Mouse (Mus musculus) kidney, adult 2 months (tissue): ENCODE data around the gene Ccdc96. TPM values are rescaled to one million over a fixed set of nuclear protein-coding genes. Genes with fewer than 3 reads are reported as not detected.

Experiments
- DNase-seq: peaks from one replicate; pipeline ENCODE4 v3.0.0; 2021
- H3K27ac ChIP-seq: fragments of 200-500 bp; 2 replicates; pipeline ENCODE4 v1.5.1; 2012; ENCODE audit warnings: low read depth, low read length, control low read depth, inconsistent platforms; ENCODE audit not compliant: insufficient read depth
- H3K27me3 ChIP-seq: fragments of 200-500 bp; replicated peaks from 2 replicates; pipeline ENCODE4 v1.6.1; 2012; ENCODE audit warnings: mild to moderate bottlenecking, moderate library complexity, low read length, inconsistent platforms; ENCODE audit not compliant: control insufficient read depth, insufficient read depth
- H3K36me3 ChIP-seq: fragments of 200-500 bp; 2 replicates; pipeline ENCODE4 v1.6.1; 2012; ENCODE audit warnings: mild to moderate bottlenecking, moderate library complexity, low read length, inconsistent platforms; ENCODE audit not compliant: control insufficient read depth, insufficient read depth
- H3K4me1 ChIP-seq: fragments of 200-500 bp; 2 replicates; pipeline ENCODE4 v1.6.1; 2011; ENCODE audit warnings: low read length; ENCODE audit not compliant: control insufficient read depth, insufficient read depth
- H3K4me3 ChIP-seq: fragments of 200-500 bp; 2 replicates; pipeline ENCODE4 v1.5.1; 2011; ENCODE audit warnings: mild to moderate bottlenecking, low read depth, low read length, control low read depth; ENCODE audit not compliant: insufficient read depth
- CTCF ChIP-seq: fragments of 200-500 bp; conservative IDR thresholded peaks from 2 replicates; pipeline ENCODE4 v1.5.1; 2011; ENCODE audit warnings: low read depth, mild to moderate bottlenecking, control low read depth, low read length, moderate library complexity, mixed read lengths; ENCODE audit not compliant: insufficient read depth, insufficient read length
- POLR2A ChIP-seq: fragments of 200-500 bp; IDR thresholded peaks from one replicate; pipeline ENCODE4 v1.6.1; 2011; ENCODE audit warnings: low read depth, low read length, control low read depth
- WGBS: fragments of 180-500 bp; shearing (Covaris S2); methylation state at CpG from one replicate; pipeline ENCODE4 v1.1.7; 2018; 5-methylcytosine and 5-hydroxymethylcytosine counted together
- polyA plus RNA-seq: library from polyadenylated mRNA; depleted of rRNA; stranded (reverse); fragments of >200 nt; gene quantifications from 2 replicates; pipeline ENCODE4 v1.2.3, GENCODE M21; 2012

The Ccdc96 gene
- polyA plus RNA-seq, 1 experiment: 0.28 TPM

- Histone ChIP-seq H3K27ac (no peak overlapping the region), H3K4me3 (no peak overlapping the region), H3K27me3 (no peaks in the 10 kb centered on the region), H3K36me3 (no peaks in the 10 kb centered on the region; the same call in 1 of the 2 replicates), H3K4me1 (peaks cover 18% of the 10 kb centered on the region; the same call in 1 of the 2 replicates)
- DNase-seq: peak; percentile 50
- no peak for TF ChIP-seq CTCF
- TF ChIP-seq POLR2A: no peak
- 26% methylated on average over 2 of the region's 2 CpGs for WGBS
Measured at GRCm38 (mm10) chr5:36525216-36525615, 40.8 kb downstream of the Ccdc96 start.

DNA sequence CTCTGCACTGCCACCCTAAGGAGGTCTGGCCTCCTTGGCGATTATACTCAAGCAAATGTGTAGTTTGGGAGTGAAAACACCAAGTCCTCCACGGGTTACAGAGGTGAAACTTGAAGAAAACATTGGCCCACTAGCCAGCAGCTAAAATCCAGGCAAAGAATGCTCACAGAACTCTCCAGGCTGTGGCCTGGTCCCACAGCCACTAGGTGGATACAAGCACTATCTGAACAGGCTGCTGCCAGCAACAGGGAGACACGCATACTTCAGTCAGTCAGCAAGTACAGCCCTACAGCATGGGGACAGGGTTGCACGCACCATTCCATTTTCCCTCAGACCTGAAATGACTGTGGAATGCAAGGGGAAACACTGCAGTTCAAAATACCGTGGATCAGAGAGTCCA, 41.9 kb downstream of the Ccdc96 start:
- Histone ChIP-seq H3K36me3 (no peaks in the 10 kb centered on the region), H3K27ac (no peak overlapping the region), H3K27me3 (no peaks in the 10 kb centered on the region), H3K4me3 (no peak overlapping the region), H3K4me1 (peaks cover 18% of the 10 kb centered on the region; the same call in 1 of the 2 replicates)
- DNase-seq: peak; percentile 50
- WGBS: 49% methylated on average over 5 of the region's 5 CpGs
- TF ChIP-seq POLR2A (no peak), CTCF (peak; percentile 68)

DNA sequence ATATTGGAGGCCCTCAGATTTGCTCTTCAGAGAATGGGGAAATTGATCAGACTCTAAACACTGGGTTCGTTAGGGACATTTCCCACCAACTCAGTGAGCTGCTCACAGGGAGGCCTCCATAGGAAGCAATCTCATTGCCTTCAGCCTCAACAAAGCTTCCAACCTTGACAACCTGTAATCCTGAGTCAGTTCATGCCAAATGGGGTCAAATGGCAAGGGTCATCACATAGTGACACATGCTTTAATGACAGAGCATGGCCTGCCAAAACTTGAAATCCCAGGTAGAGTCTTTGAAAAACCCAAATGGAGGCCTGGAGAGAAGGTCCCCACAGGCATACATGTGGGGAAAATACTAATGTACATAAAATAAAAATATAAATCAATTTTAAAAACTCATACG, 42.5 kb downstream of the Ccdc96 start:
- Histone ChIP-seq H3K27ac (no peak overlapping the region), H3K36me3 (no peaks in the 10 kb centered on the region), H3K4me1 (peaks cover 22% of the 10 kb centered on the region), H3K27me3 (no peaks in the 10 kb centered on the region), H3K4me3 (no peak overlapping the region)
- TF ChIP-seq POLR2A: no peak
- TF ChIP-seq CTCF: no peak
- WGBS: 79% methylated on average over 2 of the region's 2 CpGs
- DNase-seq: no peak

- no peak for DNase-seq
- Histone ChIP-seq H3K27me3 (no peaks in the 10 kb centered on the region), H3K36me3 (no peaks in the 10 kb centered on the region), H3K4me1 (peaks cover 27% of the 10 kb centered on the region), H3K4me3 (peak overlapping the region; percentile 67), H3K27ac (no peak overlapping the region)
- WGBS: 4% methylated on average over 5 of the region's 5 CpGs
- no peak for TF ChIP-seq POLR2A
- no peak for TF ChIP-seq CTCF
Measured at GRCm38 (mm10) chr5:36529698-36530097, 45.3 kb downstream of the Ccdc96 start.

DNA sequence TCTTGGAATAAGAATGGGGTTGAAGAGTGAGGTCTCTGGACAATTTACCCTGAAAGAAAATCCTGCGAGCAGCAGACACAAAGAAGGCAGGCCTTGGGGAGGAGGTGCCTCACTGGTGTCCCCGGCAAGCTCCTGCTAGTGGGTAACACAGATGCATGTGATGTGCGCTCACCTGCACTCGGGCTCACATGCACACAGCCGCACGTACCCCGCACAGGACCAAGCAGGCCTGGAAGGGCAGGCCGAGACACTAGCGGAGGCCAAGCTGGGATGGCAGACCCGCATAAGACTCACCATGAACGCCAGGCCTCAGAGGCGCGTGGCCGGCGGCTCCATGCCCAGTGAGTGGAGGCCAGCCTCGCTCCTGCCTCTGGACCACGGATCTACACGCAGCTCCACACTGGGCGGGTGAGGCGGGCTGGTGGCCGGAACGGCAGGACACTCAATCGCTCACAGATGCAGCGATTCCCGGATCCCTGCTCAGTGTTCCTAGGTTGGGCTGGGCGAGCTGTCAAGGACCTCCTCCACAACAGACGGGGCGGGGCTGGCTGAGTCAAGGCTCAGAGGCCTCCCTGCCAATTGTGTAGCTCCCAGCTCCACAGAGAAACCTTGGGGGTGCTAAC, 45.9 kb downstream of the Ccdc96 start:
- TF ChIP-seq POLR2A (no peak), CTCF (no peak)
- Histone ChIP-seq H3K4me1 (peaks cover 27% of the 10 kb centered on the region), H3K27ac (peak overlapping the region; percentile 18), H3K27me3 (no peaks in the 10 kb centered on the region), H3K4me3 (peak overlapping the region; percentile 67), H3K36me3 (no peaks in the 10 kb centered on the region)
- WGBS: under 1% methylated on average over 28 of the region's 28 CpGs
- DNase-seq: peak; percentile 97

- TF ChIP-seq CTCF: no peak
- TF ChIP-seq POLR2A: no peak
Measured at GRCm38 (mm10) chr5:36534455-36535030, 50.2 kb downstream of the Ccdc96 start.

DNA sequence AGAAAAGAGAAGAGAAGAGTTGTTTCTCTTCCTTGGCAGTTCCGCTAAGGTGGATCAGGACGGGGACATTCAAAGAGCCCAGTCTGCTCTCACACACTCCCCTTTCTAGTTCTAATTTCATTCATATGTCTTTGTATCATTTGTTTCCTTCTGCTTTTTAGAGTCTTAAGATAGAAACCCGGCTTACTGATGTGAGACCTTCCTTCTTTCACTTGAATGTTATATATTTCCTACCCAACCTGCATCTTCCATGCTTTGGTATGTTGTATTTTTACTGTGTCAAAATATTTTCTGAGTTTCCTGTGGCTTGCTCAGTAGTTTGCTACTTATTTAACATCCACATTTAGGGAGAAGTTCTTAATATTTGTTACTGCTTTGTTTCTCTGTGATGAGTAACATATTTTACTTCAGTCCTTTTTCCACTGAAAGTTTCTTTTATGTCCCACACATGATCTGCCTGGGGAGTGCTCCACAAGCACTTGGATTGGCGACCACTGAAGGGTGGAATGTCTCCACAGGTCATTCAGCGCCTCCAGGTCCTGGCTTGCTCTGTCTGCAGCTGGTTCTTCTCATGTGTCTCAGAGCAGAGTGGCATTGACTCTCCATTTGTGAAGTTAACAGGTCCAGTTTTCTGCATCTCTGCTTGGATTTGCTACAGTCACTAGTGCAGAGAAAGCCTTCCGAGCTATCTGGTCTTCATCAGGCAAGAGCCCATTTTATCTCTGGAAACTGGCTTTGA, 51.2 kb downstream of the Ccdc96 start:
- WGBS: 61% methylated on average over 6 of the region's 6 CpGs

More at GRCm38 (mm10) chr5:36534455-36535030, 50.2 kb downstream of the Ccdc96 start:
- no peaks in the 10 kb centered on the region for H3K36me3 ChIP-seq
- H3K27me3 ChIP-seq: no peaks in the 10 kb centered on the region
- DNase-seq: no peak
- 79% methylated on average over 6 of the region's 6 CpGs for WGBS
- peaks cover 18% of the 10 kb centered on the region for H3K4me1 ChIP-seq
- no peak overlapping the region for H3K27ac ChIP-seq
- H3K4me3 ChIP-seq: no peak overlapping the region

More for the DNA sequence above, 51.2 kb downstream of the Ccdc96 start:
- Histone ChIP-seq H3K27ac (no peak overlapping the region), H3K36me3 (no peaks in the 10 kb centered on the region), H3K4me3 (no peak overlapping the region), H3K4me1 (peaks cover 12% of the 10 kb centered on the region), H3K27me3 (no peaks in the 10 kb centered on the region)
- DNase-seq: no peak
- TF ChIP-seq POLR2A (no peak), CTCF (no peak)
